Mouse (Mus musculus) neural tube, embryonic 14.5 days (tissue): ENCODE results near the gene Glipr2. TPM values are rescaled to one million over a fixed set of nuclear protein-coding genes. Genes with fewer than 3 reads are reported as not detected.

ENCODE experiments used
- ATAC-seq: fragments of 200-750 bp; cut with Nextera tagmentation; 2 replicates; pipeline ENCODE4 v1.8.0; 2017; ENCODE audit warnings: low read depth, mild to moderate bottlenecking, moderate TSS enrichment, moderate library complexity
- H3K27ac ChIP-seq: fragments of 300-500 bp; sonication (generic); 2 replicates; pipeline ENCODE4 v1.5.1; 2014; ENCODE audit warnings: low read depth, mild to moderate bottlenecking, control low read depth, low read length, moderate library complexity, mixed read lengths
- H3K27me3 ChIP-seq: fragments of 300-500 bp; sonication (generic); 2 replicates; pipeline ENCODE4 v1.6.1; 2014; ENCODE audit warnings: low read length; ENCODE audit not compliant: control insufficient read depth, insufficient read depth
- H3K36me3 ChIP-seq: fragments of 300-500 bp; sonication (generic); 2 replicates; pipeline ENCODE4 v1.6.1; 2014; ENCODE audit warnings: low read length, mixed read lengths; ENCODE audit not compliant: control insufficient read depth, insufficient read depth
- H3K4me1 ChIP-seq: fragments of 300-500 bp; sonication (generic); 2 replicates; pipeline ENCODE4 v1.6.1; 2014; ENCODE audit warnings: low read length; ENCODE audit not compliant: control insufficient read depth, insufficient read depth
- H3K4me2 ChIP-seq: fragments of 300-500 bp; sonication (generic); 2 replicates; pipeline ENCODE4 v1.6.1; 2014; ENCODE audit warnings: mild to moderate bottlenecking, low read depth, low read length, control low read depth
- H3K4me3 ChIP-seq: fragments of 300-500 bp; sonication (generic); 2 replicates; pipeline ENCODE4 v1.5.1; 2014; ENCODE audit warnings: low read depth, low read length, control low read depth, mixed read lengths
- H3K9ac ChIP-seq: fragments of 300-500 bp; sonication (generic); replicated peaks from 2 replicates; pipeline ENCODE4 v1.6.1; 2014; ENCODE audit warnings: low read depth, mild to moderate bottlenecking, control low read depth, low read length, mixed read lengths
- H3K9me3 ChIP-seq: fragments of 300-500 bp; sonication (generic); 2 replicates; pipeline ENCODE4 v1.6.1; 2016; ENCODE audit warnings: low read length; ENCODE audit not compliant: control insufficient read depth
- WGBS: fragments of 180-500 bp; shearing (Covaris S2); extraction: QIAGEN DNeasy Blood & Tissue Kit; methylation state at CpG from one replicate; pipeline ENCODE4 v1.1.7; 2014; 5-methylcytosine and 5-hydroxymethylcytosine counted together
- polyA plus RNA-seq: library from polyadenylated mRNA; unstranded; fragments of >200 nt; fragmentation: Nextera tagmentation; extraction: Ambion mirVana; gene quantifications from 2 replicates; pipeline ENCODE4 v1.2.1, GENCODE M21; 2014

Gene Glipr2
- polyA plus RNA-seq, 1 experiment from 2014 or later: 37.3 TPM

GRCm38 (mm10) chr4:44024241-44024640 lies 67.0 kb downstream of the Glipr2 start:
- H3K9me3 ChIP-seq: no peaks in the 10 kb centered on the region
- no peaks in the 10 kb centered on the region for H3K4me1 ChIP-seq
- H3K27ac ChIP-seq: no peak overlapping the region
- H3K4me3 ChIP-seq: no peak overlapping the region
- H3K4me2 ChIP-seq: no peak overlapping the region
- ATAC-seq: no peak
- H3K9ac ChIP-seq: no peak overlapping the region
- H3K36me3 ChIP-seq: peaks cover 71% of the 10 kb centered on the region
- WGBS: 97% methylated on average over 6 of the region's 6 CpGs
- H3K27me3 ChIP-seq: no peaks in the 10 kb centered on the region

- H3K4me1 ChIP-seq: no peaks in the 10 kb centered on the region
- no peak overlapping the region for H3K4me3 ChIP-seq
- H3K9me3 ChIP-seq: no peaks in the 10 kb centered on the region
- H3K9ac ChIP-seq: no peak overlapping the region
- ATAC-seq: no peak
- no peaks in the 10 kb centered on the region for H3K27me3 ChIP-seq
- H3K27ac ChIP-seq: no peak overlapping the region
- H3K4me2 ChIP-seq: no peak overlapping the region
- H3K36me3 ChIP-seq: peaks cover 69% of the 10 kb centered on the region
- WGBS: 95% methylated on average over 6 of the region's 6 CpGs
Observed at GRCm38 (mm10) chr4:44025570-44025969, 68.4 kb downstream of the Glipr2 start.

Other genes starting within 250 kb of the Glipr2 start
- gene Olfr71, start 247.1 kb upstream of the Glipr2 start, polyA plus RNA-seq: not detected in 2 replicates
- 0.19 and 0.24 TPM in 2 replicates for gene Hrct1, start 230.2 kb upstream of the Glipr2 start, polyA plus RNA-seq
- 0.10 TPM in 1 of 2 replicates, not detected in the other for gene Spaar, start 227.4 kb upstream of the Glipr2 start, polyA plus RNA-seq
- gene Olfr159, start 186.4 kb upstream of the Glipr2 start, polyA plus RNA-seq: not detected in 2 replicates
- gene Olfr156, start 133.5 kb upstream of the Glipr2 start, polyA plus RNA-seq: not detected in 2 replicates
- gene Olfr157, start 117.2 kb upstream of the Glipr2 start, polyA plus RNA-seq: not detected in 2 replicates
- not detected in 2 replicates for gene Olfr155, start 105.8 kb upstream of the Glipr2 start, polyA plus RNA-seq
- gene Reck, start 81.9 kb upstream of the Glipr2 start, polyA plus RNA-seq: 6.3 and 9.2 TPM in 2 replicates
- gene Ccin, start 26.1 kb downstream of the Glipr2 start, polyA plus RNA-seq: not detected in 2 replicates
- 349 and 356 TPM in 2 replicates for gene Clta, start 47.1 kb downstream of the Glipr2 start, polyA plus RNA-seq
- 27.0 and 31.8 TPM in 2 replicates for gene Gne, start 126.8 kb downstream of the Glipr2 start, polyA plus RNA-seq